Mouse (Mus musculus) cerebellum, postnatal 25 days (tissue): ENCODE measurements around the gene Ppp1r3f.

Experiments used
- DNase-seq, 2 experiments: peaks; one replicate each; pipeline ENCODE4 v3.0.0; 2021; ENCODE audit warnings: mixed read lengths in 2 of 2

Ppp1r3f gene

GRCm38 (mm10) chrX:7574087-7574884 is at the start of gene Ppp1r3f:
Ppp1r3f (minus strand) TSS chrX:7574283.
- peak; percentile 92 to 95 for DNase-seq

- DNase-seq = no peak
Measured at GRCm38 (mm10) chrX:7617889-7618551, 43.9 kb upstream of the Ppp1r3f start.

DNA sequence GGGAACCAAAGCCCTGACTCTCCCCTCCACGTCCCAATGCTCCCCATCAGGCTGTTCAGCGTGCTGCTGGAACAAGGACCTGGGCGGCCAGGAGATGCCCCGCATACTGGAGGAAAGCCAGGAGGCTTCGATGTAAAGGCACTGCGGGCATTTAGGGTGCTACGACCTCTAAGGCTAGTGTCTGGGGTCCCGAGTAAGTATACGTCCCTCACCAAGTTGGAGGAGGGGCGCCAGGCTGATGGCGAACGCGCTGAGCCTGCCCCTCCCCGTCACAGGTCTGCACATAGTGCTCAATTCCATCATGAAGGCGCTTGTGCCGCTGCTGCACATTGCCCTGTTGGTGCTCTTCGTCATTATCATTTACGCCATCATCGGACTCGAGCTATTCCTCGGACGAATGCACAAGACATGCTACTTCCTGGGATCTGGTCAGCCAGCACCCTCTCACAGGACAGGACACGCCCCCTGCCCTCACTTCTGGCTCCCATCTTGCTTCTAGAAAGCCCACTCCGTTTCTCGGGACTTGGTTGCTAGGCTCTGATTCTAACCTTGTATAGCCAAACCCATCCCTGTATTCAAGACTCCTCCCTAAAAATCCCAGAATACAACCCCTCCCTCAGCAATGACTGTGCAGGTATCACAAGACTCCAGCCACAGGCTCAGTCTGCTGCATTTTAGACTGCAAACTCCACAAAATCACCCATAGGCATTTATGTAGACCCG is 36.6 kb upstream of the Ppp1r3f start:
- peak; percentile 41 to 48 for DNase-seq

DNA sequence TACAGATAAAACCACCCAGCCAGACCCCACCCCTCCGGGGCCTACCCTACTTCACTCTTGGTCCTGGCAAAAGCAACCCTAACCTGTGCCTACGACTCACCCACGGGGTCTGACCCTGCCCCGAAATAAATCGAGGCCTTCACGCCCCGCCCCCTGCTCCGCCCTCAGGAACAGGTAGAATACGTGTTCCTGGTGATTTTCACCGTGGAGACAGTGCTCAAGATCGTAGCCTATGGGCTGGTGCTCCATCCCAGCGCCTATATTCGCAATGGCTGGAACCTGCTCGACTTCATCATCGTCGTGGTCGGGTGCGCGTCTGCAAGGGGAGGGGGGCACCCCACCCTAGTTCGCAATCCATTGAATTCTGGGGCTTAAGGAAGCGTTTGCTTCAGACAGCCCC is 36.0 kb upstream of the Ppp1r3f start:
- DNase-seq = peak; percentile 34 to 51

- DNase-seq = no peak
Measured at GRCm38 (mm10) chrX:7606783-7607182, 32.7 kb upstream of the Ppp1r3f start, which contains the start of gene Cacna1f. Cacna1f (plus strand) TSS chrX:7607083.

DNA sequence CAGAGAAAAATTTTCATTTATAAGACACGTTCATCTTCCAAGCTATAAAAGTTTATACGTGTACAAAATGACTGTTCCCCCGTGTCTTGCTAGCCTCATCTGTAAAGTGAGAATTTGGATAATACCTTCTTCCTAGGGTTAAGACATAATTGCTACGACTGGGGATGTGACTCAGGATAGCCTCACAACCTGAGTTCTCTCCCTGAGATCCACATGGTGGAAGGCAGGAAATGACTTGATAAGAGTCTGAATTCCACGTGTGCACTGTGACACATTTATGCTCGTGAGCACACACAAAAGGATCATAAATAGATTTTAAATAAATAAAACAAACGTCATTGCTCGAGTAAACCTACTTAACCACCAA is 31.5 kb upstream of the Ppp1r3f start:
- no peak for DNase-seq

DNA sequence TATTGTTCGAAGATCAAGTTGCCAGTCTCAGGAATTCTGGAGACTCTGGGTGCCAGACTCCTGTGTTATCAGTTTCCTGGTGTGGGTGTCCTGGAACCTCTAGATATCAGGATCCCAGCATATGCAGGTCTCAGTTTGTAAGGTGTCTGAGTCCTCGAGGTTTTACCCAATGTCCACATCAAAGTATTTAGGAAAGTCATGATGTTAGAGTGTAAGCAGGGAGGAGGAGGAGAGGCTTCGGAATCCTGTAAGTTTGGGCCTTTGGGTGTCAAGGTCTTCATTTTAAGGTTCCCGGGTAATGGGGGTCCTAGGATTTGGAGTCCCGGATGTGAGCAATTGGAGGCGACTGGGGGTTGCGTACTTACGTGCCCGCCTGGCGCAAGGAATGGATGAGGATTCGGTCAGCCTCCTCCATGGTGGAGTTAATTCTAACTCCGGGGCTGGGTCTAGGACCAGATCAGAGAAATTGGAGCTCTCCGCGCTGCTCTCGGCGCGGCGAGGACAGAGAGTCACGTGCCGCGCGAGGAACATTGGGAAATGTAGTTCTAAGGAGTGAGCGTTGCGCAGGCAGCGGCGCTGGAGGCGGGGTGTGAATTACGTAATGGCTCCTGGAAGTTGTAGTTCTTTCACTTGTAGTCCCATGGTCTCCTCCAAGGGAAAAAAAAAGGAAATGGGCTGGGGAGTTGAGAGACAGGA is 30.9 kb upstream of the Ppp1r3f start, which contains the start of gene Ccdc22:
Gene Ccdc22 (minus strand): TSS at position 639 of the 696 bp plus-strand sequence.
- DNase-seq = peak; percentile 80 to 89

- no peak for DNase-seq
Measured at GRCm38 (mm10) chrX:7604004-7604403, 29.9 kb upstream of the Ppp1r3f start.

DNA sequence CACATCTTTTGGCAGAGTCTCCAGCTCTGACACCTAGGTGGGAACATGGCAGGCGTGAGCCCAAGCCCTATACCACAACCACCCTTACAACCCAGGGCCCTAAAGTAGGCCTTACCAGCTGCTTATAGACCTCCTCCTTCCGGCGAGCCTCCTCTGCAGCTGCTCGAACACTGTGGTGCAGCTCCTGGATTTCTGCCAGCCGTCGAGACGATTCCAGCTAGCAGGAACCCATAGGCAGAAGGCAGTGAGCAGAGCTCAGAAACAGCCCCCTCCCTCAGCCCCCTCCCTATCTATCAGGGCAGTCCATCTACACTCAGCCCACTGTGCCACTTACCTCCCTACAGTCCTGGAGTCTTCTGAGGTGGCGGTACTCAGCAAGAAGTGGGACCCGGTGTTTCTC is 21.3 kb upstream of the Ppp1r3f start:
- DNase-seq = no peak

- DNase-seq = peak in 1 of 2 experiments; percentile 21
Measured at GRCm38 (mm10) chrX:7586356-7586755, 12.3 kb upstream of the Ppp1r3f start.

DNA sequence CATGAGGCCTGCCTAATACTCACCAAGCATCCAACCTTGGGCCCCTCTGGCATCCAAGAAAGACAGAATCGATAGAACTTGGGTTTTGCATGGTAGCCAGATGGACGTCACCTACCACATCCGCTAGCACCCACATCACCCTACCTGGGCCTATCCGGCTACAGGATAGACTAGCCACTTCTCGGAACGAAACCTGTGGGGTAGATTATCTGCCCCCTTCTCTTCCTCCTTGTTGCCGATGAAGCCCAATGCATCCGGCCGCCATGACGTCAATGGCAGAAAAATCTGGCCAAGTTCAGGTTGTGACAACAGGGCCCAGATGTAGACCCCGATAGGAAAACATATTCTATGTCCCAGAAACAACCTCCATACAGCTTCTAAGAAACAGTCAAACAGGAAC is 9.8 kb upstream of the Ppp1r3f start:
- no peak for DNase-seq

GRCm38 (mm10) chrX:7581151-7581550 is 7.1 kb upstream of the Ppp1r3f start:
- DNase-seq = no peak

DNA sequence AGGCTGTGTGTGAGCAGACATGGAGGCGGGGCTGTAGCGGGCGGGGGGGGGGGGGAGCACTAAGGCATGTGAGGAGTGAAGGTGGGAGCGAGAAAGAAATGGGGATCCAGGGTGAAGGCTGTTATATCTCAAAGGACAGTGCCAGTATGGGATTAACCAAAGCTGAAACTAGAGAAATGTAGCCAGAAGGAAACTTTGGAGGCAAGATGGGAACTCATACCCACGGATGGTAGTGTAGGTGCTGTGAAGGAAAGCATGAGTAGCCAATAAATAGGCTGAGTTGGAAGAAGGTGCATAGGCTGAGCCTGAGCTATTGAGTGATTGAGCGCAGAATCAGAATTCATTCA is 775 bp upstream of the Ppp1r3f start:
- DNase-seq = no peak

- DNase-seq = peak; percentile 36 to 75
Measured at GRCm38 (mm10) chrX:7573176-7574086, 652 bp downstream of the Ppp1r3f start, which contains the start of gene Foxp3. Foxp3 (plus strand) TSS chrX:7573644.

DNA sequence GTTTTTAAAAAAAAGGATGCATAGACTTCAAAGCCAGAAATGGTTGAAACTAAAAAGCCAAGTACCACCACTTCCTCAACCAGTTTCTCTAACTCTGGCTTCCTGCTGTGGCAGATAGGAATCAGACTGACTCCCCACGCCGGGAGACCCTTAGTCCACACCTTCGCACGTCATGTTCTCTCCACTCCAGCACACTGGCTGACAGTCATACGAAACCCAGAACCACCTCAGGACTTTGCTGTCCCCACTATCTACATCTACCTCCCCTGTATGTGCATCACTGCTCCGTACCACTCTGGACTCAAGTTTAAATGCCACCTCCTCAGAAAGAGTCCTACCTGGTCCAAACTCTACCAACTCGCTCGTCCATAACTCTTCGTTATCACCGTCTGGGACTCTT is 1.6 kb downstream of the Ppp1r3f start:
- no peak for DNase-seq

DNA sequence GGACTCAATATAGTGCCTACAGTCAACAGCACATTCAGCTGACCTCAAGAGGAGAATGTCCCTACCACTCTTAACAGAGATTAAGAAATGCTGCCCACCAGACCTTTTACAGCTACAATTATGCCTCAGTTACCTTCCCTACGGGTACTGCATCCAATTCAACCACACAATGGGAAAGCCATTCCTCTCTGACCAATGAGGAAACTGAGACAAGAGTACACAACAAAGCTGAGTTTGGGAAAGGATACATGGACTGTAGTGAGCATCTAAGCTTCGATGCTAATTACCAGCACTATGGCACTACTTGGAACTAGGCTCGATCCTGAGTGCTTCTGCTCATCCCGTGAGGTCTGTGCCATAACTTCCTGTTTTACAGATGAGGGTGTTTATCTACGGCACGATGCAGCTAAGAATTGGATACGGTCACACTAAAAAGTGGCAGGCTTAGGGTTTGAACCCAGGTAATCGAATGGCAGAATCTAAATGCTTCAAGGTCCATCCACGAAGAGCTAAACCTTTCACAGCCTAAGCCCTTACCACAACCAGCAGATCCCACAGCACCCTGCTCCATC is 2.4 kb downstream of the Ppp1r3f start:
- no peak for DNase-seq

DNA sequence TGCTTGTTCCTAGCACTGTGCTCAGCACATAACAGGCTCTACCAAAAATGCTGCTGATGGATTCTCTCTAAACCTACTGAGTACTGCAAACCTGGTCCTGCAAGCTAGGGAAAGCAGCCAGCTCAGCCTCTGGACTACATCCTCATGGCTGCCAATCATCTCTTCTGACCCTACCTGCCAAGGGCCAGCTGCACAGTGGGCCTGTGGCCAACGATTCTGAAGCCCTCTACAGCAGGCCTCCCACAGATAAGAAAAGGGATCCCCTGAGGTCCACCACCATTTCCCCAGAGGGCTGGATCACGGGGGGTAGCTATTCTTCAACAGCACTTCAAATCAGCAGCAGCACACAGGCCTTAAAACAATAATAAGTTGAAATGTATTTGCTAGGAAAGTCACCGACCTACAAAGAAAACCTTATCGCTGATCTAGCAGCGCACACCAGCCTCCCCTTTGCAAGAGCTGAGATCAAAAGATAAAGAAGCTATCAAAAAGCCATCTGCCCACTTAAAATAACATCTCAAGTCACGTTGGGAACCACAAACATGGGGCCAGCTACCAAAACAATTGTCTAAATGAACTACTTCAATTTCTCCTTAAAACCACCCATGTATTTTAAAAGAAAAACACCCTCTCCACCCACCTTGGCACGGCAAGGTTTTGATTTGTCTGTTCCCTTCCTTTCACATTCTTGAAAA is 3.5 kb downstream of the Ppp1r3f start:
- peak in 1 of 2 experiments; percentile 14 for DNase-seq

DNA sequence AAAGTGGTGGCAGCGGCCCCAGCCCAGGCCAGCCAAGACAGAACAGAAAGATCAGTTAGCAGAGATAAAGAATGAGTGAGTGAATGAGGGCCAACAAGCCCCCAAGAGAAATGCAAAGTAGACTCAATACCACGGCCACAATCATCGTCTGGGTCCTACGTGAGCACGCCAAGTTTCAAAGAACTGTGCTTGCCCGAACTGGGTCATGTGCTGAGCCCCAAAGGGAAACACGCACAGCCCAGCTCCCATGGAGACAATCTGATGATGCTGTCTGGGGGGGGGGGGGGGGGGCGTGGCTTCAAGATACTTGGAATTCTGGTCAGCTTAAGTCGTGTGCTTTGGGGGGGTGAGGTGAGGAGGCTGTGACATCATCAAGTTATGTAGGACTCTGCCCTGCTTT is 6.6 kb downstream of the Ppp1r3f start:
- DNase-seq = no peak

DNA sequence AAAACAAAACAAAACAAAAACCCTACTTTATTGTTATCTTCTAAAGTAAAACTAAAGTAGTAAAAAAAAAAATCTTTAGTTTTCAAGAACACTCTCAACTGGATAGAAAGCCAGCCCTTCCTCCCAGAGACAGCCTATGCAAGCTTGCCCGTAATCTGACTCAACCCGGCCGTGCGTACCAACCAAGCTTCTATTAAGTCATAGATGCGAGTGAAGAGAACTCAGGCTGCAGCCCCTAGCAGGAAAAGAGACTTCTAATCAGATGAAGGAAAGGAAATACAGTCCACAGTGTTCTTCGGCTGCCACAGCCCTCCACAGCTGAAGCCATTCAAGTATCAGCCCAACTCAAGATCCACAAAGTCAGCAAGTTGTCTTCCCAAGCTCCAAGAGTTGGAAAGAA is 7.7 kb downstream of the Ppp1r3f start:
- DNase-seq = no peak

DNA sequence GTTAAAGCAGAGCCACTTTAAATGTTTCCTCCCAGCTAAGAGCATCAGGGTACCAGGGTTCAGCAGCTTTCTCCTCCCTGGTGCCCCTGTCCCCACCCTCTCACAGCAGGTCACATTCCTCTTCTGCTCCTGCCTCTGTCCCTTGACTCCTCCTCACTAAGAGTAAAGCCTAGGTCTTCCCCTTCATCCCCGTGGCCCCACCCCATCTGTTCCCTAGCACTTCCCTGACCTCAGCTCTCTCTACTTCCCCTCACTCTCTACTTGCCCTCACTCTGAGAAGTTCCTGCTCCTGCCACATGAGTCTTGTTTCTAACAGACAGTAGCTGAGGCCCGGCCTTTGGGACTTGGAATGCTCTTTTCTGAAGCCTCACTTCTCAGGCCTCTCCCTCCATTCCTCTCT is 11.0 kb downstream of the Ppp1r3f start:
- no peak for DNase-seq

- DNase-seq = no peak
Measured at GRCm38 (mm10) chrX:7553474-7553873, 20.6 kb downstream of the Ppp1r3f start.
